Mouse (Mus musculus): ENCODE measurements around the gene Srl.
A peak's percentile ranks its signal among the peaks of the same experiment; 100 is the strongest.

GRCm38 (mm10) chr16:4541501-4542198 lies at the start of gene Srl:
- TF ChIP-seq POLR2A (IDR thresholded peaks at IDR 0.05; ENCODE audit: low read depth, low read length) (0 out of 2 replicates have a peak, but pooled peaks have one; percentile 3), CTCF (IDR thresholded peaks at IDR 0.05; ENCODE audit: extremely low read depth, insufficient read depth, insufficient read length, insufficient replicate concordance) (peak; percentile 59; the same call in 1 of the 2 replicates)
